Mouse (Mus musculus) liver, postnatal 0 days (tissue): Measurements from ENCODE around the gene Fam243. TPM values are rescaled to one million over a fixed set of nuclear protein-coding genes. Genes with fewer than 3 reads are reported as not detected.
A peak's percentile ranks its signal among the peaks of the same experiment; 100 is the strongest.

Experiments
- ATAC-seq: fragments of 200-750 bp; cut with Nextera tagmentation; 2 replicates; pipeline ENCODE4 v1.8.0; 2017; ENCODE audit warnings: mild to moderate bottlenecking, moderate library complexity
- DNase-seq: peaks from one replicate; pipeline ENCODE4 v3.0.0-alpha.2; 2016
- H3K27ac ChIP-seq: fragments of 300-500 bp; sonication (generic); 2 replicates; pipeline ENCODE4 v1.5.1; 2014; ENCODE audit warnings: antibody characterized with exemption, moderate library complexity, mild to moderate bottlenecking, low read depth
- H3K27me3 ChIP-seq: fragments of 300-500 bp; sonication (generic); 2 replicates; pipeline ENCODE4 v1.6.1; 2014; ENCODE audit warnings: low read length, control low read depth, mixed read lengths; ENCODE audit not compliant: insufficient read depth
- H3K36me3 ChIP-seq: fragments of 300-500 bp; sonication (generic); replicated peaks from 2 replicates; pipeline ENCODE4 v1.6.1; 2014; ENCODE audit warnings: mild to moderate bottlenecking, control low read depth, low read length, moderate library complexity, mixed read lengths; ENCODE audit not compliant: insufficient read depth
- H3K4me1 ChIP-seq: fragments of 300-500 bp; sonication (generic); 2 replicates; pipeline ENCODE4 v1.6.1; 2014; ENCODE audit warnings: antibody characterized with exemption, mild to moderate bottlenecking, control low read depth; ENCODE audit not compliant: insufficient read depth
- H3K4me2 ChIP-seq: fragments of 300-500 bp; sonication (generic); 2 replicates; pipeline ENCODE4 v1.6.1; 2014; ENCODE audit warnings: low read depth, mild to moderate bottlenecking, low read length, moderate library complexity, mixed read lengths
- H3K4me3 ChIP-seq: fragments of 300-500 bp; sonication (generic); 2 replicates; pipeline ENCODE4 v1.5.1; 2014; ENCODE audit warnings: low read depth, low read length
- H3K9ac ChIP-seq: fragments of 300-500 bp; sonication (generic); replicated peaks from 2 replicates; pipeline ENCODE4 v1.6.1; 2014; ENCODE audit warnings: mild to moderate bottlenecking, moderate library complexity
- H3K9me3 ChIP-seq: fragments of 300-500 bp; sonication (generic); 2 replicates; pipeline ENCODE4 v1.6.1; 2016; ENCODE audit warnings: mild to moderate bottlenecking, control low read depth, low read length, mixed read lengths
- CTCF ChIP-seq: sonication (generic); IDR thresholded peaks from 2 replicates; pipeline ENCODE4 v1.5.1; 2016; ENCODE audit warnings: antibody characterized with exemption, low read depth
- EP300 ChIP-seq: IDR thresholded peaks from 2 replicates; pipeline ENCODE4 v1.6.1; 2016; ENCODE audit warnings: antibody characterized with exemption, low read depth, mild to moderate bottlenecking
- WGBS: fragments of 180-500 bp; shearing (Covaris S2); extraction: QIAGEN DNeasy Blood & Tissue Kit; methylation state at CpG from one replicate; pipeline ENCODE4 v1.1.7; 2014; ENCODE audit not compliant: insufficient replicate concordance; 5-methylcytosine and 5-hydroxymethylcytosine counted together
- polyA plus RNA-seq: library from polyadenylated mRNA; unstranded; fragments of >200 nt; fragmentation: Nextera tagmentation; extraction: Ambion mirVana; gene quantifications from 2 replicates; pipeline ENCODE4 v1.2.1, GENCODE M21; 2015

The Fam243 gene
- polyA plus RNA-seq, 1 experiment from 2014 or later = not detected

GRCm38 (mm10) chr16:92313953-92314741 lies 7.1 kb downstream of the Fam243 start:
- peak; percentile 28 for DNase-seq
- Histone ChIP-seq H3K9me3 (no peaks in the 10 kb centered on the region), H3K4me2 (no peak overlapping the region), H3K36me3 (peaks cover 10% of the 10 kb centered on the region; the same call in 1 of the 2 replicates), H3K9ac (no peak overlapping the region), H3K27me3 (no peaks in the 10 kb centered on the region), H3K4me1 (no peaks in the 10 kb centered on the region), H3K4me3 (no peak overlapping the region), H3K27ac (no peak overlapping the region)
- WGBS = 46% methylated on average over 13 of the region's 13 CpGs
- ATAC-seq = peak; percentile 50; the same call in 1 of the 2 replicates
- TF ChIP-seq CTCF = peak; percentile 91
- no peak for TF ChIP-seq EP300

- Histone ChIP-seq H3K4me1 (no peaks in the 10 kb centered on the region), H3K4me3 (no peak overlapping the region), H3K4me2 (no peak overlapping the region), H3K27me3 (no peaks in the 10 kb centered on the region), H3K36me3 (peaks cover 16% of the 10 kb centered on the region), H3K9ac (no peak overlapping the region), H3K27ac (no peak overlapping the region), H3K9me3 (no peaks in the 10 kb centered on the region)
- 75% methylated on average over 4 of the region's 4 CpGs for WGBS
- ATAC-seq (no peak), DNase-seq (no peak)
- TF ChIP-seq CTCF (no peak), EP300 (no peak)
Measured at GRCm38 (mm10) chr16:92309126-92309525, 12.1 kb downstream of the Fam243 start.

- Histone ChIP-seq H3K36me3 (peaks cover 16% of the 10 kb centered on the region), H3K4me3 (no peak overlapping the region), H3K9ac (no peak overlapping the region), H3K27me3 (no peaks in the 10 kb centered on the region), H3K27ac (no peak overlapping the region), H3K4me1 (no peaks in the 10 kb centered on the region), H3K4me2 (no peak overlapping the region), H3K9me3 (no peaks in the 10 kb centered on the region)
- no peak for TF ChIP-seq EP300
- no peak for ATAC-seq
- 69% methylated on average over 3 of the region's 3 CpGs for WGBS
- no peak for DNase-seq
Measured at GRCm38 (mm10) chr16:92307947-92308346, 13.3 kb downstream of the Fam243 start.

GRCm38 (mm10) chr16:92305519-92305918 lies 15.7 kb downstream of the Fam243 start:
- H3K9ac ChIP-seq = no peak overlapping the region
- TF ChIP-seq CTCF (peak; percentile 35; the same call in 1 of the 2 replicates), EP300 (no peak)
- 91% methylated on average over 2 of the region's 2 CpGs for WGBS
- no peaks in the 10 kb centered on the region for H3K9me3 ChIP-seq
- no peak for ATAC-seq
- peaks cover 7% of the 10 kb centered on the region for H3K36me3 ChIP-seq
- DNase-seq = no peak
- H3K4me3 ChIP-seq = no peak overlapping the region
- H3K4me2 ChIP-seq = no peak overlapping the region
- H3K27me3 ChIP-seq = no peaks in the 10 kb centered on the region
- H3K4me1 ChIP-seq = peaks cover 15% of the 10 kb centered on the region
- H3K27ac ChIP-seq = no peak overlapping the region

GRCm38 (mm10) chr16:92302506-92302905 lies 18.7 kb downstream of the Fam243 start:
- Histone ChIP-seq H3K27ac (no peak overlapping the region), H3K9ac (peak overlapping the region; percentile 78; the same call in 1 of the 2 replicates)
- WGBS = 69% methylated on average over 5 of the region's 5 CpGs

GRCm38 (mm10) chr16:92301989-92302388 lies 19.3 kb downstream of the Fam243 start:
- peak overlapping the region; percentile 82 for H3K4me2 ChIP-seq
- no peak for TF ChIP-seq EP300
- no peak for TF ChIP-seq CTCF
- no peaks in the 10 kb centered on the region for H3K9me3 ChIP-seq
- peak overlapping the region; percentile 70 for H3K4me3 ChIP-seq
- no peak for ATAC-seq
- whole genome bisulfite sequencing = 34% methylated on average over 5 of the region's 5 CpGs
- H3K9ac ChIP-seq = peak overlapping the region; percentile 78
- peaks cover 17% of the 10 kb centered on the region for H3K4me1 ChIP-seq
- H3K36me3 ChIP-seq = peaks cover 3% of the 10 kb centered on the region
- H3K27me3 ChIP-seq = no peaks in the 10 kb centered on the region
- no peak overlapping the region for H3K27ac ChIP-seq
- no peak for DNase-seq

More at GRCm38 (mm10) chr16:92302506-92302905, 18.7 kb downstream of the Fam243 start:
- ATAC-seq (no peak), DNase-seq (no peak)
- Histone ChIP-seq H3K27me3 (no peaks in the 10 kb centered on the region), H3K4me2 (peak overlapping the region; percentile 82), H3K4me3 (no peak overlapping the region), H3K9me3 (no peaks in the 10 kb centered on the region), H3K4me1 (peaks cover 17% of the 10 kb centered on the region), H3K36me3 (peaks cover 7% of the 10 kb centered on the region)
- TF ChIP-seq EP300 (no peak), CTCF (no peak)
